Mouse (Mus musculus): ENCODE data around the gene Kif19a. TPM values are rescaled to one million over a fixed set of nuclear protein-coding genes. Genes with fewer than 3 reads are reported as not detected.

The Kif19a gene
- polyA plus RNA-seq (2014; fragmentation: Nextera tagmentation; extraction: Ambion mirVana) = 0.29 TPM in 1 of 2 replicates, not detected in the other

DNA sequence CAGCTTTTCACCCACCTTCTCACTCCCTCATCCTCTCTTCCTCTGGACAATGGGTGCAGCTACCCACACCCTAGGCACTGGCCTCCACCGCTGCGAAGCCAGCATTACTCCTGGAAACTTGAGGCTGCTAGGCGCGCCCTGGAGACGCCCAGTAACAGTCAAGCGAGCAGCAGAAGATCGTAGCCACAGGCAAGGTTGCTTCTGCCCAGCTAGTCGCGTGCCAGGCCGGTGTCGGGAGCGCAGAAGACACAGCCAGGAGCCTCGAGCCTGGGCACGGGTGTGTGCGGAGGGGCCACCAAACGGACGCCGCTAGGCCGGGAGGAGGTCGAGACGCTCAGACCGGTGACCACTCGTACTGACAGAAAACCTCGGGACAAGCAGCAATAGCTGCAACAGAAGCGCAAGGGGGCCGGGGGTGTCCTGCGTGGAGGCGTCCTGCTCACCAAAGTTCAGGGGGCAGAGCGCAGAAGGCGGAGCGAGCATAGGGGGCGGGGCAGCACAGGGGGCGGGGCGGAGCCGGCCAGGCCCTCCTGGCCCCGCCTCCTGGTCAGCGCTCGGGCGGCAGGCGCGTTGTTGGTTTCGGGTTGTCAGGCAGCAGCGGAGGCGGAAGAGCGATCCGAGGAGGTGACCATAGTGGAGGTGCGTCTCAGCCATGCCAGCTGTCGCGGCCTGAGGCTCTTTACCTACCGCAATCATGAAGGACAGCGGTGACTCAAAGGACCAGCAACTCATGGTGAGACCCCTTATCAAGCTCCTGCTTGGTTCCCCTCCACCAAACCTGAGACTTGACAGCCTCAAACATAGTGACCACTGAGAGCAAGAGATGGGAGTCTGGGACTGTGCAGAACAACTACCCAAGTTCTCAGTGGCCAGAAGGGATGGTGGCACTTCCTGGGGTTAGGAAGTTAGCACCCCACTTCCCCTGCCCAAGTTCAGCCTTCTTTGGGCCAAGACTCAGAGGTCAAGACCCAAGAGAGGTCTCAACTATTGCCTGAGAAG, at the start of gene Kif19a:
Kif19a (plus strand) TSS at position 569 of the 999 bp plus-strand sequence.
- Histone ChIP-seq H3K9ac (peak within 1 kb of the TSS; percentile 53), H3K4me2 (peak within 1 kb of the TSS; percentile 89), H3K4me3 (ENCODE audit: low read depth, low read length) (peak within 1 kb of the TSS; percentile 44), H3K9me3 (ENCODE audit: low read depth, low read length) (no peaks in the 10 kb centered on the region), H3K36me3 (ENCODE audit: insufficient read depth) (no peaks in the 10 kb centered on the region), H3K27me3 (ENCODE audit: insufficient read depth, low read length) (peaks cover 4% of the 10 kb centered on the region; the same call in 1 of the 2 replicates), H3K27ac (ENCODE audit: low read depth) (no peak within 1 kb of the TSS), H3K4me1 (ENCODE audit: insufficient read depth) (peaks cover 7% of the 10 kb centered on the region)
- TF ChIP-seq CTCF (IDR thresholded peaks at IDR 0.05; ENCODE audit: low read depth) = no peak
- WGBS = 3% methylated on average over 51 of the region's 51 CpGs
- DNase-seq = peak; percentile 83
- ATAC-seq (ENCODE audit: insufficient read depth) = peak; percentile 78

DNA sequence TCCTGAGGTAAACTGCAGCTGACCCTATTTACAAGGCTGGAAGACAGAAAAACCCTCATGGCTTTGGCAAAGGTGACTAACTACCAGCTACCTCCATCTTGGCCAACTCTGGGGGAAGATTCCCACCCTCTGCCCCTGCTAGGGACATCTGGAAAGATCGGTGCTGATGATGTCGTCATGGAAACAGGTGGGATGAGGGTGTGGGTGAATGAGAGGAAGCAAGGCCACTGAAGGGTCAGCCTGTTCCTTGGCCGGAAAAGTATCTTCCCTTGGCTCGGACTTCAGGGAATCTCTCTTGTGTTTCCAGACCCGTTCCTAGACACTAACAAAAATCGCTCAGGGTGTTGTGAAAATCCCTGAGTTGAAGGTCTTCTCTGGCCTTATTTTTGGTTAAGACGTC, 49.7 kb upstream of the Kif19a start:
- H3K4me1 ChIP-seq (ENCODE audit: insufficient read depth) = no peaks in the 10 kb centered on the region
- ATAC-seq (ENCODE audit: insufficient read depth) = no peak
- 59% methylated on average over 7 of the region's 7 CpGs for WGBS
- H3K27ac ChIP-seq (ENCODE audit: low read depth) = no peak overlapping the region
- H3K9me3 ChIP-seq (ENCODE audit: low read depth, low read length) = no peaks in the 10 kb centered on the region
- DNase-seq = no peak
- H3K4me2 ChIP-seq = no peak overlapping the region
- no peaks in the 10 kb centered on the region for H3K36me3 ChIP-seq (ENCODE audit: insufficient read depth)
- H3K4me3 ChIP-seq (ENCODE audit: low read depth, low read length) = no peak overlapping the region
- H3K9ac ChIP-seq = no peak overlapping the region
- H3K27me3 ChIP-seq (ENCODE audit: insufficient read depth, low read length) = no peaks in the 10 kb centered on the region
- TF ChIP-seq CTCF (IDR thresholded peaks at IDR 0.05; ENCODE audit: low read depth) = no peak

DNA sequence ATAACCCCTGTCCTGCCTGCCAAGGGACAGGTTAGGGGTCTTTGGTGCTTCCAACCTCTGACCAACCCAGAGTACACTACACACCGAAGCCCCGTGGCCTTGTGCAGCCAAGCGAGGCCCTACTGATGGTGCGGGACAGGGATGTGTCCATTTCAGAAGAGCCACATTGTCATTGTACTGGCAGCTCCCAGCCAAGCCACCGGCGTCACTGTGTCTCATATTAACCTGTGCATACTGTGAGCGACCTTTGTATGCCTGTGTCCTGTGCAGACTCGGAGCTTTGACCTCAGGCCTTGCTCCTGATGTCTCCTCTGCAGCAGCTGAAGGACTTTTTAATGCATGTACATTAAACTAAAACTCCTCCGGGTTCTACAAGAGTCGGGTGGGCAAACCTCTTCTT, 44.7 kb upstream of the Kif19a start:
- ATAC-seq (ENCODE audit: insufficient read depth) (no peak), DNase-seq (no peak)
- no peak for TF ChIP-seq CTCF (IDR thresholded peaks at IDR 0.05; ENCODE audit: low read depth)
- Histone ChIP-seq H3K9ac (no peak overlapping the region), H3K27ac (ENCODE audit: low read depth) (no peak overlapping the region), H3K4me2 (no peak overlapping the region), H3K36me3 (ENCODE audit: insufficient read depth) (no peaks in the 10 kb centered on the region), H3K27me3 (ENCODE audit: insufficient read depth, low read length) (no peaks in the 10 kb centered on the region), H3K4me3 (ENCODE audit: low read depth, low read length) (no peak overlapping the region), H3K4me1 (ENCODE audit: insufficient read depth) (0 out of 2 replicates have a peak, but pooled peaks cover 5% of the 10 kb centered on the region), H3K9me3 (ENCODE audit: low read depth, low read length) (no peaks in the 10 kb centered on the region)
- WGBS = 89% methylated on average over 10 of the region's 10 CpGs

DNA sequence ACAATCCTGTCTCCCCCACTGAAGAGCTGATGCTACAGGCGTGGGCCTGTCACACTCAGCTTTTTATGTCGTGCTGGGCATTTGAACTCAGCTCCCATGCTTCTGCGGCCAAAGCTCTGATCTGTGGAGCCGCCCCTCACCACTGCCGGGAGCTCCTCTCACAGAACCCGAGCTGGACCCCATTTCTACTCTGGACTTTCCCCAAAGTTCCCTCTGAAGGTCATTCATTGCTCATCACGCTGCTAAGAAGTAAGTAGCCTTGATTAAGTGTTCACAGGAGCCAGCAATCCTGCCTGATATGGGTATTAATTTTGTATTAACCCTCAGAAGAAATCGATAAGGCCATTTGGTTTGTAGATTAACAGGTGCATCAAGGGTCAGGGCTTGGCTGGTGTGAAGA, 42.8 kb upstream of the Kif19a start:
- Histone ChIP-seq H3K4me3 (ENCODE audit: low read depth, low read length) (no peak overlapping the region), H3K9ac (no peak overlapping the region), H3K36me3 (ENCODE audit: insufficient read depth) (no peaks in the 10 kb centered on the region), H3K4me2 (no peak overlapping the region), H3K27ac (ENCODE audit: low read depth) (no peak overlapping the region), H3K27me3 (ENCODE audit: insufficient read depth, low read length) (no peaks in the 10 kb centered on the region), H3K4me1 (ENCODE audit: insufficient read depth) (0 out of 2 replicates have a peak, but pooled peaks cover 5% of the 10 kb centered on the region), H3K9me3 (ENCODE audit: low read depth, low read length) (no peaks in the 10 kb centered on the region; the same call in 1 of the 2 replicates)
- DNase-seq = no peak
- no peak for ATAC-seq (ENCODE audit: insufficient read depth)
- TF ChIP-seq CTCF (IDR thresholded peaks at IDR 0.05; ENCODE audit: low read depth) = no peak
- WGBS = 75% methylated on average over 8 of the region's 8 CpGs

DNA sequence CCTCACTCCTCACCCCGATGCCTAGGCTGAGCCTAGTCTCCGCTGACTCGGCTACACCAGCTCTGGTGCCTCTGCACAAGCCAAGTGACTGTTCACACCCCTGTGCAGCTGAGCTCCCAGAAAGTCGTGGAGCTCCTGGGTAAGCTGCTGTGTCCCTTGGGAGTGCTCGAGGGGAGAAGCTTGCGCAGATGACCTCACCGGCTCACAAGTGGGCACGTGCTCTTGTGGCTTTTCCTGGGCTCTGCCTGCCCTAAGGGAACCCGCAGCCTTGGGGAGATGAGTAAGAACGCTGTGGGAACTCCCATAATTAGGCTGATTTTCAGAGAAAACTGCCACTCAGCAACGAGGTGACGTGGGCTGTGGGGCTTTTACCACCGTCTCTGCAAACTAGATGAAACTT, 42.2 kb upstream of the Kif19a start:
- no peak for TF ChIP-seq CTCF (IDR thresholded peaks at IDR 0.05; ENCODE audit: low read depth)
- Histone ChIP-seq H3K4me2 (no peak overlapping the region), H3K36me3 (ENCODE audit: insufficient read depth) (no peaks in the 10 kb centered on the region), H3K9ac (no peak overlapping the region), H3K4me1 (ENCODE audit: insufficient read depth) (0 out of 2 replicates have a peak, but pooled peaks cover 5% of the 10 kb centered on the region), H3K27ac (ENCODE audit: low read depth) (no peak overlapping the region), H3K27me3 (ENCODE audit: insufficient read depth, low read length) (no peaks in the 10 kb centered on the region), H3K9me3 (ENCODE audit: low read depth, low read length) (no peaks in the 10 kb centered on the region; the same call in 1 of the 2 replicates), H3K4me3 (ENCODE audit: low read depth, low read length) (no peak overlapping the region)
- DNase-seq = no peak
- ATAC-seq (ENCODE audit: insufficient read depth) = no peak
- WGBS = 64% methylated on average over 13 of the region's 13 CpGs

DNA sequence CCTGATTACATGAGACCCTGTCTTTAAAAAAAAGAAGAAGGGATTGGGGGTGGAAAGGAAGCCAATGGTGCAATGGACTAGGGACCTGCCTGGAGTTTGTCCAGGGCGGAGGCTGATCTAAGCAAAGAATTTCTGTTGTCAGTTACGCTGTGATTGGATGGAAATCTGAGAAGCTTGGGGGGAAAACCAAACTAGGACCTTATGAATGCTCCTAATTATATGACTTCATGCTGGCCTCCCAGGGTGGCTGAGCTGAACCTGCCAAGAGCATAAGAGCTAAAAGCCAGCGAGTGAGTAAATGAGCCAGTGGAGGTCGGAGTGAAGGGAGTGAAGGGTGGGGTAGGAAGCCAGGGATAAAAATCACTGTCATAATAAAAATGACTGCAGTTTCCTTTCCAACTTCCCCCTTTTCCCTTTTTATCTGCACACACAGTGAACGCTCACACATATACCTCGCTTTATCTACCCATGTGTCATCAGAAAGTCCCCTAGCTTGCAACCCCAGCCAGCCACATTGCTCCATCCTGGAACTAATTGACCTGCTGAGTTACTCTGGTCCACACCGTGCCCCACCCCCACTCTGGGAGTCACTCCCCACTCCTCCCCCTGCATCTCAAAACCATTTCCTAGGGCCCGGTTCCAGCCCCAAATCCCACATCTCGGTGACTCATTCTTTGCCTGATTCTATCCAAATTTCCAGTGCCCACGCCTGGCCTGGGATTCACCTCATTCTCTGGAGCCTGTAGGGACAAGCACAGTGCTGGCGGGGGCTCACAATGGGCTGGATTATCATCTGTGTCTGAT, 40.2 kb upstream of the Kif19a start:
- Histone ChIP-seq H3K36me3 (ENCODE audit: insufficient read depth) (no peaks in the 10 kb centered on the region), H3K27ac (ENCODE audit: low read depth) (no peak overlapping the region), H3K4me2 (no peak overlapping the region), H3K4me1 (ENCODE audit: insufficient read depth) (0 out of 2 replicates have a peak, but pooled peaks cover 5% of the 10 kb centered on the region), H3K9ac (no peak overlapping the region), H3K9me3 (ENCODE audit: low read depth, low read length) (no peaks in the 10 kb centered on the region; the same call in 1 of the 2 replicates), H3K4me3 (ENCODE audit: low read depth, low read length) (no peak overlapping the region), H3K27me3 (ENCODE audit: insufficient read depth, low read length) (no peaks in the 10 kb centered on the region)
- TF ChIP-seq CTCF (IDR thresholded peaks at IDR 0.05; ENCODE audit: low read depth) = no peak
- 47% methylated on average over 11 of the region's 11 CpGs for WGBS
- DNase-seq (peak; percentile 67), ATAC-seq (ENCODE audit: insufficient read depth) (no peak; the same call in 1 of the 2 replicates)
